Mouse (Mus musculus): Measurements from ENCODE around the gene Gvin1. TPM values are rescaled to one million over a fixed set of nuclear protein-coding genes. Genes with fewer than 3 reads are reported as not detected.
"Not testable (repeated sequence)": the region's sequence is repeated elsewhere in the genome, so short reads cannot be mapped to it uniquely, and the experiment has no call there.

Gene Gvin1
- 3.5 and 5.9 TPM in 2 replicates for total RNA-seq (2021)
- long read RNA-seq, experiment 1, partial matches to known transcripts: 0 of 1 reads
- long read RNA-seq, experiment 1, other reads (novel, unspliced or antisense): 1 of 1 reads
- long read RNA-seq, experiment 2: 0 reads

- not testable (repeated sequence) for DNase-seq
These were observed at the start of gene Gvin1 for GRCm38 (mm10) chr7:106215177-106215576. Gvin1 (minus strand) TSS chr7:106215326.

GRCm38 (mm10) chr7:106251844-106252517, 36.9 kb upstream of the Gvin1 start:
- DNase-seq: no peak

- DNase-seq: no peak
These were observed 33.8 kb upstream of the Gvin1 start for GRCm38 (mm10) chr7:106248922-106249321.

GRCm38 (mm10) chr7:106248245-106248644, 33.1 kb upstream of the Gvin1 start:
- no peak for DNase-seq

- DNase-seq: no peak
These were observed 30.5 kb upstream of the Gvin1 start for GRCm38 (mm10) chr7:106245601-106246000.

- not testable (repeated sequence) for DNase-seq
These were observed 25.6 kb upstream of the Gvin1 start for GRCm38 (mm10) chr7:106240484-106241275.

GRCm38 (mm10) chr7:106237192-106237465, 22.0 kb upstream of the Gvin1 start:
- no peak for DNase-seq

GRCm38 (mm10) chr7:106236327-106237191, 21.4 kb upstream of the Gvin1 start:
- DNase-seq: no peak

GRCm38 (mm10) chr7:106235596-106235995, 20.5 kb upstream of the Gvin1 start:
- no peak for DNase-seq

GRCm38 (mm10) chr7:106215910-106216309, 784 bp upstream of the Gvin1 start:
- DNase-seq: not testable (repeated sequence)

GRCm38 (mm10) chr7:106213770-106214169, 1.4 kb downstream of the Gvin1 start:
- not testable (repeated sequence) for DNase-seq

GRCm38 (mm10) chr7:106206630-106207029, 8.5 kb downstream of the Gvin1 start:
- not testable (repeated sequence) for DNase-seq

- not testable (repeated sequence) for DNase-seq
These were observed 38.1 kb downstream of the Gvin1 start for GRCm38 (mm10) chr7:106177065-106177464.

GRCm38 (mm10) chr7:106145013-106145754, 69.9 kb downstream of the Gvin1 start:
- not testable (repeated sequence) for DNase-seq

- not testable (repeated sequence) for DNase-seq
These were observed 73.8 kb downstream of the Gvin1 start for GRCm38 (mm10) chr7:106141128-106141895.

- DNase-seq: not testable (repeated sequence)
These were observed 97.8 kb downstream of the Gvin1 start for GRCm38 (mm10) chr7:106117090-106117948.
